Mouse (Mus musculus) right cerebral cortex, postnatal 4 days (tissue): ENCODE results near the gene Rwdd2b.
A peak's percentile ranks its signal among the peaks of the same experiment; 100 is the strongest.

Source experiments
- DNase-seq: peaks from one replicate; pipeline ENCODE4 v3.0.0-alpha.2; 2022

Gene Rwdd2b

GRCm38 (mm10) chr16:87440184-87440686 is at the start of gene Rwdd2b:
Rwdd2b (minus strand) TSS chr16:87440573.
- DNase-seq, result peak; percentile 90

- DNase-seq, result no peak
Measured at GRCm38 (mm10) chr16:87488605-87489004, 48.2 kb upstream of the Rwdd2b start.

GRCm38 (mm10) chr16:87486739-87487138 is 46.4 kb upstream of the Rwdd2b start:
- DNase-seq, result no peak

- DNase-seq, result no peak
Measured at GRCm38 (mm10) chr16:87484367-87484766, 44.0 kb upstream of the Rwdd2b start.

GRCm38 (mm10) chr16:87470579-87470978 is 30.2 kb upstream of the Rwdd2b start:
- DNase-seq, result no peak

GRCm38 (mm10) chr16:87458752-87459151 is 18.4 kb upstream of the Rwdd2b start:
- no peak for DNase-seq

- no peak for DNase-seq
Measured at GRCm38 (mm10) chr16:87455180-87455611, 14.8 kb upstream of the Rwdd2b start.

- peak; percentile 89 for DNase-seq
Measured at GRCm38 (mm10) chr16:87454419-87455179, 14.2 kb upstream of the Rwdd2b start, which contains the start of gene Usp16. Usp16 (plus strand) TSS chr16:87454703.

- no peak for DNase-seq
Measured at GRCm38 (mm10) chr16:87453226-87453625, 12.9 kb upstream of the Rwdd2b start.

GRCm38 (mm10) chr16:87445528-87445927 is 5.2 kb upstream of the Rwdd2b start:
- DNase-seq, result no peak

GRCm38 (mm10) chr16:87445110-87445509 is 4.7 kb upstream of the Rwdd2b start:
- DNase-seq, result no peak

- no peak for DNase-seq
Measured at GRCm38 (mm10) chr16:87444071-87444470, 3.7 kb upstream of the Rwdd2b start.

GRCm38 (mm10) chr16:87443245-87443644 is 2.9 kb upstream of the Rwdd2b start:
- no peak for DNase-seq

GRCm38 (mm10) chr16:87442291-87442690 is 1.9 kb upstream of the Rwdd2b start:
- no peak for DNase-seq

GRCm38 (mm10) chr16:87441089-87441488 is 716 bp upstream of the Rwdd2b start:
- DNase-seq, result no peak

- no peak for DNase-seq
Measured at GRCm38 (mm10) chr16:87438697-87439096, 1.7 kb downstream of the Rwdd2b start.

- no peak for DNase-seq
Measured at GRCm38 (mm10) chr16:87437096-87437495, 3.3 kb downstream of the Rwdd2b start.

GRCm38 (mm10) chr16:87435411-87436205 is 4.8 kb downstream of the Rwdd2b start:
- DNase-seq, result no peak

GRCm38 (mm10) chr16:87434946-87435345 is 5.4 kb downstream of the Rwdd2b start:
- no peak for DNase-seq

GRCm38 (mm10) chr16:87434266-87434665 is 6.1 kb downstream of the Rwdd2b start:
- no peak for DNase-seq

- DNase-seq, result peak; percentile 96
Measured at GRCm38 (mm10) chr16:87432033-87432814, 8.1 kb downstream of the Rwdd2b start, which contains the start of gene Ltn1. Ltn1 (minus strand) TSS chr16:87432612.

GRCm38 (mm10) chr16:87427516-87427915 is 12.9 kb downstream of the Rwdd2b start:
- no peak for DNase-seq

- no peak for DNase-seq
Measured at GRCm38 (mm10) chr16:87420662-87421061, 19.7 kb downstream of the Rwdd2b start.
